Mouse (Mus musculus): Measurements from ENCODE around the gene Sec1. TPM values are rescaled to one million over a fixed set of nuclear protein-coding genes. Genes with fewer than 3 reads are reported as not detected.

Gene Sec1
- polyA plus RNA-seq, 1 experiment from 2014 or later = 0.28 TPM

- Histone ChIP-seq H3K4me3 (ENCODE audit: low read depth, low read length) (no peak overlapping the region), H3K4me2 (ENCODE audit: low read length) (no peak overlapping the region), H3K27me3 (ENCODE audit: control insufficient read depth, insufficient read depth, low read depth, low read length) (no peaks in the 10 kb centered on the region), H3K9me3 (replicated peaks; ENCODE audit: control insufficient read depth, low read length, poor library complexity, severe bottlenecking) (no peaks in the 10 kb centered on the region), H3K27ac (ENCODE audit: low read length) (no peak overlapping the region), H3K4me1 (ENCODE audit: control insufficient read depth, insufficient read depth, low read length) (peaks cover 35% of the 10 kb centered on the region), H3K9ac (ENCODE audit: low read depth, low read length) (0 out of 2 replicates have a peak overlapping the region, but pooled peaks have one; percentile 30), H3K36me3 (ENCODE audit: control insufficient read depth, insufficient read depth, low read length) (peaks cover 24% of the 10 kb centered on the region)
- no peak for ATAC-seq
- WGBS = 91% methylated on average over 15 of the region's 16 CpGs
These were observed 25.7 kb upstream of the Sec1 start for GRCm38 (mm10) chr7:45719738-45720412.

GRCm38 (mm10) chr7:45719180-45719579 is 25.0 kb upstream of the Sec1 start:
- H3K27ac ChIP-seq (ENCODE audit: low read length) = no peak overlapping the region
- no peak for ATAC-seq
- 89% methylated on average over 10 of the region's 10 CpGs for WGBS

DNA sequence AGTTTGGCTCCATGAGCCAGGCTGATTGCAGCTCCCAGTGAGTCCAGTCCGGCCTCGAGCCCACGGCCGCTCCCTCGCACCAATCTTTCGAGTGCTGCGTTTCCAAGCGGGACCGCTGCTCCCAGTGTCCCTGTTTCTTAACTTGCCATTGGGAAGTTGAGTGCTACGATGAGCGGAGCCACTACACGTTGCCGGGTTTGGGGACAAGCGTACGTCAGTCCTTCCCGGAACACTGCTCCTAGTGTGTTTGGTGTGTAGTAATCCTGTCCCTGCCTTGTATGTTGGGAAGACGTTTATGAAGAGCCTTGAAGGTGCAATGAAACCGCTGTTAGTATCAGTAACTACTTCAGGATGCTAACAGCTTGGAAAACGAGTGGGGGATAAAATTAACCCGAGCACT is 24.1 kb upstream of the Sec1 start:
- peaks cover 43% of the 10 kb centered on the region for H3K4me1 ChIP-seq (ENCODE audit: control insufficient read depth, insufficient read depth, low read length)

More at GRCm38 (mm10) chr7:45719180-45719579, 25.0 kb upstream of the Sec1 start:
- Histone ChIP-seq H3K4me3 (ENCODE audit: low read depth, low read length) (peak overlapping the region; percentile 78), H3K27me3 (ENCODE audit: control insufficient read depth, insufficient read depth, low read depth, low read length) (no peaks in the 10 kb centered on the region), H3K4me2 (ENCODE audit: low read length) (peak overlapping the region; percentile 79), H3K4me1 (ENCODE audit: control insufficient read depth, insufficient read depth, low read length) (peaks cover 40% of the 10 kb centered on the region), H3K9me3 (replicated peaks; ENCODE audit: control insufficient read depth, low read length, poor library complexity, severe bottlenecking) (no peaks in the 10 kb centered on the region), H3K9ac (ENCODE audit: low read depth, low read length) (0 out of 2 replicates have a peak overlapping the region, but pooled peaks have one; percentile 30), H3K36me3 (ENCODE audit: control insufficient read depth, insufficient read depth, low read length) (peaks cover 23% of the 10 kb centered on the region)

GRCm38 (mm10) chr7:45717918-45718297 is 23.7 kb upstream of the Sec1 start, which contains the start of gene Sphk2:
Gene Sphk2 (minus strand): TSS chr7:45718002.
- Histone ChIP-seq H3K36me3 (ENCODE audit: control insufficient read depth, insufficient read depth, low read length) (peaks cover 24% of the 10 kb centered on the region), H3K4me1 (ENCODE audit: control insufficient read depth, insufficient read depth, low read length) (peaks cover 43% of the 10 kb centered on the region), H3K9ac (ENCODE audit: low read depth, low read length) (peak within 1 kb of the TSS; percentile 92), H3K4me3 (ENCODE audit: low read depth, low read length) (peak within 1 kb of the TSS; percentile 78), H3K9me3 (replicated peaks; ENCODE audit: control insufficient read depth, low read length, poor library complexity, severe bottlenecking) (no peaks in the 10 kb centered on the region), H3K27ac (ENCODE audit: low read length) (peak within 1 kb of the TSS; percentile 94), H3K4me2 (ENCODE audit: low read length) (peak within 1 kb of the TSS; percentile 89), H3K27me3 (ENCODE audit: control insufficient read depth, insufficient read depth, low read depth, low read length) (no peaks in the 10 kb centered on the region)
- peak; percentile 66 for ATAC-seq
- WGBS = 1% methylated on average over 39 of the region's 41 CpGs

More for the DNA sequence above, 24.1 kb upstream of the Sec1 start:
- H3K36me3 ChIP-seq (ENCODE audit: control insufficient read depth, insufficient read depth, low read length) = peaks cover 22% of the 10 kb centered on the region
- H3K4me2 ChIP-seq (ENCODE audit: low read length) = peak overlapping the region; percentile 79
- peak overlapping the region; percentile 78 for H3K4me3 ChIP-seq (ENCODE audit: low read depth, low read length)
- no peaks in the 10 kb centered on the region for H3K27me3 ChIP-seq (ENCODE audit: control insufficient read depth, insufficient read depth, low read depth, low read length)
- no peak for ATAC-seq
- H3K27ac ChIP-seq (ENCODE audit: low read length) = peak overlapping the region; percentile 94
- peak overlapping the region; percentile 92 for H3K9ac ChIP-seq (ENCODE audit: low read depth, low read length)
- under 1% methylated on average over 20 of the region's 20 CpGs for WGBS
- H3K9me3 ChIP-seq (replicated peaks; ENCODE audit: control insufficient read depth, low read length, poor library complexity, severe bottlenecking) = no peaks in the 10 kb centered on the region

GRCm38 (mm10) chr7:45716952-45717917 is 23.0 kb upstream of the Sec1 start:
- H3K36me3 ChIP-seq (ENCODE audit: control insufficient read depth, insufficient read depth, low read length) = peaks cover 27% of the 10 kb centered on the region
- H3K4me1 ChIP-seq (ENCODE audit: control insufficient read depth, insufficient read depth, low read length) = peaks cover 43% of the 10 kb centered on the region
- peak; percentile 41 for ATAC-seq
- 11% methylated on average over 31 of the region's 31 CpGs for WGBS
- peak overlapping the region; percentile 89 for H3K4me2 ChIP-seq (ENCODE audit: low read length)
- peak overlapping the region; percentile 84 for H3K9ac ChIP-seq (ENCODE audit: low read depth, low read length)
- H3K9me3 ChIP-seq (replicated peaks; ENCODE audit: control insufficient read depth, low read length, poor library complexity, severe bottlenecking) = no peaks in the 10 kb centered on the region
- peak overlapping the region; percentile 78 for H3K4me3 ChIP-seq (ENCODE audit: low read depth, low read length)
- H3K27ac ChIP-seq (ENCODE audit: low read length) = peak overlapping the region; percentile 87
- no peaks in the 10 kb centered on the region for H3K27me3 ChIP-seq (ENCODE audit: control insufficient read depth, insufficient read depth, low read depth, low read length)

- Histone ChIP-seq H3K27me3 (ENCODE audit: control insufficient read depth, insufficient read depth, low read depth, low read length) (no peaks in the 10 kb centered on the region), H3K36me3 (ENCODE audit: control insufficient read depth, insufficient read depth, low read length) (peaks cover 30% of the 10 kb centered on the region), H3K4me2 (ENCODE audit: low read length) (peak overlapping the region; percentile 89), H3K4me3 (ENCODE audit: low read depth, low read length) (peak overlapping the region; percentile 78), H3K9me3 (replicated peaks; ENCODE audit: control insufficient read depth, low read length, poor library complexity, severe bottlenecking) (no peaks in the 10 kb centered on the region), H3K27ac (ENCODE audit: low read length) (no peak overlapping the region), H3K4me1 (ENCODE audit: control insufficient read depth, insufficient read depth, low read length) (peaks cover 43% of the 10 kb centered on the region), H3K9ac (ENCODE audit: low read depth, low read length) (0 out of 2 replicates have a peak overlapping the region, but pooled peaks have one; percentile 58)
- 94% methylated on average over 3 of the region's 3 CpGs for WGBS
- no peak for ATAC-seq
These were observed 22.3 kb upstream of the Sec1 start for GRCm38 (mm10) chr7:45716460-45716857.

GRCm38 (mm10) chr7:45715741-45716459 is 21.7 kb upstream of the Sec1 start:
- no peaks in the 10 kb centered on the region for H3K27me3 ChIP-seq (ENCODE audit: control insufficient read depth, insufficient read depth, low read depth, low read length)
- H3K4me1 ChIP-seq (ENCODE audit: control insufficient read depth, insufficient read depth, low read length) = peaks cover 43% of the 10 kb centered on the region
- WGBS = 87% methylated on average over 19 of the region's 19 CpGs
- peak overlapping the region; percentile 81 for H3K4me3 ChIP-seq (ENCODE audit: low read depth, low read length)
- peaks cover 33% of the 10 kb centered on the region for H3K36me3 ChIP-seq (ENCODE audit: control insufficient read depth, insufficient read depth, low read length)
- H3K4me2 ChIP-seq (ENCODE audit: low read length) = peak overlapping the region; percentile 97
- no peaks in the 10 kb centered on the region for H3K9me3 ChIP-seq (replicated peaks; ENCODE audit: control insufficient read depth, low read length, poor library complexity, severe bottlenecking)
- H3K9ac ChIP-seq (ENCODE audit: low read depth, low read length) = peak overlapping the region; percentile 58
- no peak for ATAC-seq
- H3K27ac ChIP-seq (ENCODE audit: low read length) = peak overlapping the region; percentile 78

DNA sequence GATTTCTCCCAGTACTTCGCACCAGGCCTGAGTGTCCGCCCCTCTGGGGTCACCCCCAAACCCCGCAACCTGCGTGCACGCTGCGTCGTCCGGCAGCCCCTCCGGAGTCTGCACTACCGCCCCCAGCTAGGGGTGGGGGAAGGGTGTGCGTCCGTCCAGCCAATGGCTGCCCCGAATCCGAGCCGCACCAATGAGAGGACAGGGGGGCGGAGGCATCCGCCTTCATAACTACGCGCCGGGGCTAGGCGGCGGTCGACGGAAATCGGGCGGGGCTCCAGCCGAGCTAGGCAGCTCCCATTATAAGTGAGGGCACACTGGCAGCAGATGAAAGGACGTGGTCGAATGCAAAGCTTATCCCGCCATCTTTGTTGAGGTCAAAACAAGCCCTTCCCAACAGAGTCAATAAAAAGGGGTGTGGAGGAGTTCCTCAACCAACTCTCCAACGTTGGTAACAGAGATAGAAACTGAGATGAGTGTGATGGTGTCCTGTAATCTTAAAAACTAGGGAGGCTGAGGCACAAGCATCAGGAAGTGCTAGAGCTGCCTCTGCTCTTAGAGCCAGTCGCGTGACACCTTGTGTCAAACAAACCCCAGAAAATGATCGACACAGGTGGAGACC is 21.0 kb upstream of the Sec1 start, which contains the start of gene Rpl18:
TSS of gene Rpl18 (plus strand) at position 368 of the 619 bp plus-strand sequence.
- peak; percentile 92 for ATAC-seq
- peak within 1 kb of the TSS; percentile 78 for H3K27ac ChIP-seq (ENCODE audit: low read length)
- peaks cover 33% of the 10 kb centered on the region for H3K36me3 ChIP-seq (ENCODE audit: control insufficient read depth, insufficient read depth, low read length)
- H3K9ac ChIP-seq (ENCODE audit: low read depth, low read length) = peak within 1 kb of the TSS; percentile 82
- 8% methylated on average over 34 of the region's 34 CpGs for WGBS
- H3K4me2 ChIP-seq (ENCODE audit: low read length) = peak within 1 kb of the TSS; percentile 97
- no peaks in the 10 kb centered on the region for H3K27me3 ChIP-seq (ENCODE audit: control insufficient read depth, insufficient read depth, low read depth, low read length)
- no peaks in the 10 kb centered on the region for H3K9me3 ChIP-seq (replicated peaks; ENCODE audit: control insufficient read depth, low read length, poor library complexity, severe bottlenecking)
- peaks cover 45% of the 10 kb centered on the region for H3K4me1 ChIP-seq (ENCODE audit: control insufficient read depth, insufficient read depth, low read length)
- peak within 1 kb of the TSS; percentile 81 for H3K4me3 ChIP-seq (ENCODE audit: low read depth, low read length)
